Mouse (Mus musculus): ENCODE data around the gene Atg2b. TPM values are rescaled to one million over a fixed set of nuclear protein-coding genes. Genes with fewer than 3 reads are reported as not detected.
A peak's percentile ranks its signal among the peaks of the same experiment; 100 is the strongest.

Atg2b gene
- polyA plus RNA-seq, 1 experiment: 20.0 TPM

DNA sequence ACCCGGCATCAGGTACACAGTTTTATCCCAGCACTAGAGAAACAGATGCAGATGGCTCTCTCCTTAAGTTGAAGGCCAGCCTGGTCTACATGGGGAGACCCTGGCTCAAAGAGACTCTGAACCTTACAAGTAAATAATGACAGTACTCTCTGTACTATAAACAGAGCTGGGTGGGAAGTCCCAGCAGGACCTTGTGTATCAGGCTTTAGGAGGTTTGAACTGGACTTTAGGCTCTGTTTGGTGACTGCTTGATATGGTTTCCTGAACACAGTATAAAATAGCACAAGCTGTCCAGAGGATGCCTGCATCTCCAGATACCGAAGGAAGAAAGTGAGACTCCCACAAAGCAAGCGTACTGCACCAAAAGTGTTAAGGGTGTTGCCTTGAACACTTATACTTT is 1.8 kb upstream of the Atg2b start:
- TF ChIP-seq MYOG (IDR thresholded peaks at IDR 0.05; ENCODE audit: control insufficient read depth in 1 of 3, insufficient read depth in 1 of 3, insufficient read length in 2 of 3, low read depth in 2 of 3): no peak
- no peak for TF ChIP-seq MAX (IDR thresholded peaks at IDR 0.05; ENCODE audit: low read depth)
- no peak for TF ChIP-seq SRF (IDR thresholded peaks at IDR 0.05; ENCODE audit: control insufficient read depth, insufficient read length, low read depth)
- no peak for TF ChIP-seq POLR2A (IDR thresholded peaks at IDR 0.05; ENCODE audit: insufficient read length, low read depth)
- TF ChIP-seq CEBPB (IDR thresholded peaks at IDR 0.05; ENCODE audit: insufficient read depth, poor library complexity, severe bottlenecking): no peak
- TF ChIP-seq MYOD1 (IDR thresholded peaks at IDR 0.05; ENCODE audit: control insufficient read depth in 1 of 3, insufficient read length in 2 of 3, low read depth in 2 of 3): no peak
- TF ChIP-seq TCF3 (IDR thresholded peaks at IDR 0.05; ENCODE audit: insufficient read length, low read depth): no peak
- no peak for TF ChIP-seq USF1 (IDR thresholded peaks at IDR 0.05; ENCODE audit: low read depth)
- peaks cover 55% of the 10 kb centered on the region for H3K79me2 ChIP-seq (ENCODE audit: control insufficient read depth, insufficient read depth)
- H3K4me3 ChIP-seq: no peak overlapping the region
- no peak overlapping the region for H3ac ChIP-seq (ENCODE audit: control insufficient read depth, insufficient read length)
- no peaks in the 10 kb centered on the region for H3K27me3 ChIP-seq (ENCODE audit: control insufficient read depth, insufficient read depth, insufficient read length)
- peak overlapping the region; percentile 73 for H3K4me2 ChIP-seq (ENCODE audit: low read depth)
- H3K36me3 ChIP-seq (ENCODE audit: control insufficient read depth, insufficient read depth): no peaks in the 10 kb centered on the region

DNA sequence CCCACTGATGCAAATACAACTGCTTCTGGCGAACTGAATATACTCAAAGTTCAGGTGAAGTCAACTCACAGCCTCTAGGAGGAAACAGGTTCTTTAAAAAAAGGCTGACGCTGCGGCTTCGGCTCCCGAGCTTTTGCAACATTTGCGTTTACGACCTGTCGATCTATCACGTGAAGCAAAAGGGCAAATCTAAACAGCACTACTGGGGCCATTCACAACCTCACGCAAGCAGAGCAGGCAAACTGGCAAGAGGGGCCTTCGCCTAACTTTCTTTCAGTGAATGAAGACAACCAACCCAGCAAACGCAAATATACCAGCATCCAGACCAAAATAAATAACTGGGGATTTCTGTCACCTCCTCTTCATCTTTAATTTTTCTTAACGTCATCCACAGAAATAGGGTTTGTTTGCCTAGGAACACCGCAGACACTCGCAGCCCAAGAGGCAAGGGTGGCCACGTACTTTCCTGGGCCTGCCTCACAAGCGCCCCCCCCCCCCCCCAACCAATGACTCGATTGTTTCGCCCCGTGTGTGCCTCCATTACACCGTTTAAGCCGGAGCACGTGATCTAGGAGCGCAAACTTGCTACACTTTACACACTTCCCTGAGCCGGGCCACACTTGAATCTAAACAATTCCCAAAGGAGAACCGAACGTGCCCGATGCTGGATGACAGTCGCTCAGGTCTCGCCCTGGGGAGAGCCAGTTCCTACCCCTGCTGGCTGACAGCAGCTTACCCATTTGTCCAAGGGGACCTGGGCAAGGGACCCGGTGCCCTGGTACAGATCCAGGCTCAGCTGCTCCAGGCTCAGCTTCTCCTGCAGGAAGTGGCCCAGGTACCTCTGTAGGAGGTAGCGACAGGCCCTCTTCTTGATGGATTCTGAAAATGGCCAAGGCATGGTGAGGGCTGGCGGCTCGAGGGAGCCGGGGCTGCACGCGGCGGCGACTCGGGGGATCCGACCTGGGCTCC is 794 bp downstream of the Atg2b start, which contains the start of gene Gskip:
Gene Gskip, plus strand, starts transcription at position 897 of the 969 bp plus-strand sequence.
- peak within 1 kb of the TSS; percentile 95 for H3K4me3 ChIP-seq
- peak within 1 kb of the TSS; percentile 100 for H3K4me2 ChIP-seq (ENCODE audit: low read depth)
- H3K36me3 ChIP-seq (ENCODE audit: control insufficient read depth, insufficient read depth): no peaks in the 10 kb centered on the region
- peak within 1 kb of the TSS; percentile 60 for H3ac ChIP-seq (ENCODE audit: control insufficient read depth, insufficient read length)
- H3K27me3 ChIP-seq (ENCODE audit: control insufficient read depth, insufficient read depth, insufficient read length): no peaks in the 10 kb centered on the region
- TF ChIP-seq E2F4 (IDR thresholded peaks at IDR 0.05; ENCODE audit: insufficient read depth) (no peak), MAX (IDR thresholded peaks at IDR 0.05; ENCODE audit: low read depth) (no peak), TCF12 (IDR thresholded peaks at IDR 0.05; ENCODE audit: insufficient read depth, poor library complexity, severe bottlenecking) (no peak), USF1 (IDR thresholded peaks at IDR 0.05; ENCODE audit: low read depth) (peak; percentile 77), REST (IDR thresholded peaks at IDR 0.05; ENCODE audit: insufficient read depth, insufficient read length) (no peak), POLR2A (IDR thresholded peaks at IDR 0.05; ENCODE audit: insufficient read length, low read depth) (no peak), TCF3 (IDR thresholded peaks at IDR 0.05; ENCODE audit: insufficient read length, low read depth) (no peak)
- H3K79me2 ChIP-seq (ENCODE audit: control insufficient read depth, insufficient read depth): peaks cover 80% of the 10 kb centered on the region

DNA sequence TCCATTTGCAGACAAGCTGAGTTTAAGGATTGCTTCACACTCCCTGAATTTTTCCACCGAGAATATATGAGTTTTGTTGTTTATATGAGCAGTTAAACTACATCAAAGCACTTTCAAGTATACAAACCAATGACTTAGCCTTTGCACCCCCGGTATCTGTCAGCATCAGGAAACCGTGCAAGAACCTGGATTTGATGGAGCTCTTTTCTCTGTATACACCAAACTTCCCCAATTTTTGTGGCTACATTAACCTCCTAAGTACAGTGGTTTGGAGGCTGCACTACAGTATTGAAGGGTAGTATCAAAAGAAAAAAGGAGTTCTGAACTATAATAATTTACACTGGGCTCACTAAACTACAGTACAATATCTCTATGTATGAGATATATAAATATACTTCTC is 6.2 kb downstream of the Atg2b start:
- TF ChIP-seq SRF (IDR thresholded peaks at IDR 0.05; ENCODE audit: control insufficient read depth, insufficient read length, low read depth) (no peak), POLR2AphosphoS2 (IDR thresholded peaks at IDR 0.05; ENCODE audit: insufficient read length, low read depth) (no peak), REST (IDR thresholded peaks at IDR 0.05; ENCODE audit: insufficient read depth, insufficient read length) (no peak), USF1 (IDR thresholded peaks at IDR 0.05; ENCODE audit: low read depth) (no peak)
- Histone ChIP-seq H3K27me3 (ENCODE audit: control insufficient read depth, insufficient read depth, insufficient read length) (no peaks in the 10 kb centered on the region), H3ac (ENCODE audit: control insufficient read depth, insufficient read length) (no peak overlapping the region), H3K36me3 (ENCODE audit: control insufficient read depth, insufficient read depth) (peaks cover 2% of the 10 kb centered on the region), H3K4me2 (ENCODE audit: low read depth) (no peak overlapping the region), H3K79me2 (ENCODE audit: control insufficient read depth, insufficient read depth) (peaks cover 79% of the 10 kb centered on the region), H3K4me3 (no peak overlapping the region)

DNA sequence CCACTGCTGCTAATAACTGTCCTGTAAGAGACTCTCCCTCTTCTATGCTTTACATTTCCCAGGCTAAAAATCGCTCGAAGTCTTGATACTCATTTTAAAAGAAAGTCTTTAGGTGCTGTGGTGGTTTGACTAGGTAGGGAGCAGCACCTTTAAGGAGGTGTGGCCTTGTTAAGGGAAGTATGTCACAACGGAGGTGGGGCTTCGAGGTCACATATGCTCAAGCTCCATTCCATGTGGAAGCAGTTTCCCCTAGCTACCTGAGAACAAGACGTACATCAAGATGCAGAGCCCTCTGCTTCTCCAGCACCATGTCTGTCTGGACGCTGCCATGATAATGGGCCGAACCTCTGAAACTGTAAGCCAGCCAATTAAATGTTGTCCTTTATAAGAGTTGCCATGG is 6.8 kb downstream of the Atg2b start:
- TF ChIP-seq REST (IDR thresholded peaks at IDR 0.05; ENCODE audit: insufficient read depth, insufficient read length) (no peak), MYOD1 (IDR thresholded peaks at IDR 0.05; ENCODE audit: control insufficient read depth in 1 of 3, insufficient read length in 2 of 3, low read depth in 2 of 3) (no peak)
- no peak overlapping the region for H3ac ChIP-seq (ENCODE audit: control insufficient read depth, insufficient read length)
- no peaks in the 10 kb centered on the region for H3K27me3 ChIP-seq (ENCODE audit: control insufficient read depth, insufficient read depth, insufficient read length)
- H3K36me3 ChIP-seq (ENCODE audit: control insufficient read depth, insufficient read depth): peaks cover 5% of the 10 kb centered on the region
- no peak overlapping the region for H3K4me3 ChIP-seq
- H3K4me2 ChIP-seq (ENCODE audit: low read depth): no peak overlapping the region
- peaks cover 73% of the 10 kb centered on the region for H3K79me2 ChIP-seq (ENCODE audit: control insufficient read depth, insufficient read depth)

- TF ChIP-seq SRF (IDR thresholded peaks at IDR 0.05; ENCODE audit: control insufficient read depth, insufficient read length, low read depth) (no peak), CEBPB (IDR thresholded peaks at IDR 0.05; ENCODE audit: insufficient read depth, poor library complexity, severe bottlenecking) (no peak), E2F4 (IDR thresholded peaks at IDR 0.05; ENCODE audit: insufficient read depth) (no peak), TCF12 (IDR thresholded peaks at IDR 0.05; ENCODE audit: insufficient read depth, poor library complexity, severe bottlenecking) (no peak), TCF3 (IDR thresholded peaks at IDR 0.05; ENCODE audit: insufficient read length, low read depth) (no peak), MYOD1 (IDR thresholded peaks at IDR 0.05; ENCODE audit: control insufficient read depth in 1 of 3, insufficient read length in 2 of 3, low read depth in 2 of 3) (no peak), USF1 (IDR thresholded peaks at IDR 0.05; ENCODE audit: low read depth) (no peak), POLR2A (IDR thresholded peaks at IDR 0.05; ENCODE audit: insufficient read length, low read depth) (no peak), MYOG (IDR thresholded peaks at IDR 0.05; ENCODE audit: control insufficient read depth in 1 of 3, insufficient read depth in 1 of 3, insufficient read length in 2 of 3, low read depth in 2 of 3) (no peak), REST (IDR thresholded peaks at IDR 0.05; ENCODE audit: insufficient read depth, insufficient read length) (no peak), POLR2AphosphoS2 (IDR thresholded peaks at IDR 0.05; ENCODE audit: insufficient read length, low read depth) (no peak), MAX (IDR thresholded peaks at IDR 0.05; ENCODE audit: low read depth) (no peak)
- Histone ChIP-seq H3K27me3 (ENCODE audit: control insufficient read depth, insufficient read depth, insufficient read length) (no peaks in the 10 kb centered on the region), H3K4me3 (no peak overlapping the region), H3K4me2 (ENCODE audit: low read depth) (no peak overlapping the region), H3K36me3 (ENCODE audit: control insufficient read depth, insufficient read depth) (peaks cover 6% of the 10 kb centered on the region), H3K79me2 (ENCODE audit: control insufficient read depth, insufficient read depth) (peaks cover 54% of the 10 kb centered on the region), H3ac (ENCODE audit: control insufficient read depth, insufficient read length) (no peak overlapping the region)
These were observed 8.7 kb downstream of the Atg2b start for GRCm38 (mm10) chr12:105676274-105676673.
